Mouse (Mus musculus) bone marrow, adult 2 months (tissue): Measurements from ENCODE around the gene Tbxa2r. TPM values are rescaled to one million over a fixed set of nuclear protein-coding genes. Genes with fewer than 3 reads are reported as not detected.

Experiments used
- H3K27ac ChIP-seq: fragments of 200-500 bp; 2 replicates; pipeline ENCODE4 v1.5.1; 2012; ENCODE audit warnings: low read depth, mild to moderate bottlenecking, control low read depth, inconsistent platforms, low read length; ENCODE audit not compliant: control insufficient read depth, poor library complexity, insufficient read depth
- H3K4me1 ChIP-seq: fragments of 200-500 bp; 2 replicates; pipeline ENCODE4 v1.6.1; 2011; ENCODE audit warnings: low read length; ENCODE audit not compliant: control insufficient read depth, insufficient read depth
- H3K4me3 ChIP-seq: fragments of 200-500 bp; replicated peaks from 2 replicates; pipeline ENCODE3; 2011; ENCODE audit warnings: mild to moderate bottlenecking, low read depth, low read length, control low read depth; ENCODE audit not compliant: control insufficient read depth
- CTCF ChIP-seq: fragments of 200-500 bp; IDR thresholded peaks from 2 replicates; pipeline ENCODE4 v1.5.1; 2011; ENCODE audit warnings: low read length, control low read depth; ENCODE audit not compliant: control insufficient read depth, insufficient read depth
- POLR2A ChIP-seq: fragments of 200-500 bp; IDR thresholded peaks from 2 replicates; pipeline ENCODE4 v1.6.1; 2011; ENCODE audit warnings: low read depth, mild to moderate bottlenecking, control low read depth, low read length, borderline replicate concordance; ENCODE audit not compliant: control insufficient read depth
- WGBS: fragments of 180-500 bp; shearing (Covaris S2); methylation state at CpG from one replicate; pipeline ENCODE4 v1.1.7; 2018; 5-methylcytosine and 5-hydroxymethylcytosine counted together
- polyA plus RNA-seq: library from polyadenylated mRNA; stranded (reverse); fragments of >200 nt; gene quantifications from 2 replicates; pipeline ENCODE4 v1.2.4, GENCODE M21; 2011; ENCODE audit warnings: low replicate concordance; ENCODE audit not compliant: missing spikeins, insufficient read depth, insufficient read length

The Tbxa2r gene
- polyA plus RNA-seq, 1 experiment, result 7.9 TPM

- H3K4me3 ChIP-seq, result no peak overlapping the region
- no peak for TF ChIP-seq POLR2A
- TF ChIP-seq CTCF, result peak; percentile 95
- 15% methylated on average over 7 of the region's 7 CpGs for WGBS
- H3K4me1 ChIP-seq, result peaks cover 4% of the 10 kb centered on the region; the same call in 1 of the 2 replicates
- H3K27ac ChIP-seq, result no peak overlapping the region
Measured at GRCm38 (mm10) chr10:81289278-81289677, 39.3 kb upstream of the Tbxa2r start.

- Histone ChIP-seq H3K27ac (no peak overlapping the region), H3K4me3 (no peak overlapping the region), H3K4me1 (peaks cover 7% of the 10 kb centered on the region)
- WGBS, result 71% methylated on average over 14 of the region's 14 CpGs
- TF ChIP-seq CTCF, result no peak
Measured at GRCm38 (mm10) chr10:81289811-81290210, 38.7 kb upstream of the Tbxa2r start.

GRCm38 (mm10) chr10:81290698-81291460 is 37.7 kb upstream of the Tbxa2r start:
- Histone ChIP-seq H3K4me3 (peak overlapping the region; percentile 3), H3K27ac (peak overlapping the region; percentile 76), H3K4me1 (peaks cover 10% of the 10 kb centered on the region)
- TF ChIP-seq POLR2A (0 out of 2 replicates have a peak, but pooled peaks have one; percentile 21), CTCF (no peak)
- 20% methylated on average over 24 of the region's 24 CpGs for WGBS

GRCm38 (mm10) chr10:81291511-81292104 is 36.9 kb upstream of the Tbxa2r start, which contains the start of gene Tjp3:
Gene Tjp3, minus strand, starts transcription at chr10:81291581.
- H3K4me1 ChIP-seq, result peaks cover 17% of the 10 kb centered on the region
- peak within 1 kb of the TSS; percentile 3 for H3K4me3 ChIP-seq
- WGBS, result 18% methylated on average over 9 of the region's 9 CpGs
- TF ChIP-seq CTCF, result no peak
- TF ChIP-seq POLR2A, result no peak
- peak within 1 kb of the TSS; percentile 76 for H3K27ac ChIP-seq

GRCm38 (mm10) chr10:81292554-81293333 is 35.8 kb upstream of the Tbxa2r start, which contains the start of gene Pip5k1c:
Gene Pip5k1c, plus strand, starts transcription at chr10:81292963.
- peaks cover 18% of the 10 kb centered on the region for H3K4me1 ChIP-seq
- H3K27ac ChIP-seq, result peak within 1 kb of the TSS; percentile 97
- TF ChIP-seq CTCF (peak; percentile 87), POLR2A (peak; percentile 68; the same call in 1 of the 2 replicates)
- WGBS, result under 1% methylated on average over 80 of the region's 80 CpGs
- peak within 1 kb of the TSS; percentile 81 for H3K4me3 ChIP-seq

- peaks cover 22% of the 10 kb centered on the region for H3K4me1 ChIP-seq
- WGBS, result 1% methylated on average over 25 of the region's 25 CpGs
- H3K4me3 ChIP-seq, result peak overlapping the region; percentile 81
- TF ChIP-seq CTCF, result no peak
- TF ChIP-seq POLR2A, result no peak
- peak overlapping the region; percentile 97 for H3K27ac ChIP-seq
Measured at GRCm38 (mm10) chr10:81293334-81294030, 35.0 kb upstream of the Tbxa2r start.

GRCm38 (mm10) chr10:81294442-81294841 is 34.1 kb upstream of the Tbxa2r start:
- Histone ChIP-seq H3K4me1 (peaks cover 29% of the 10 kb centered on the region), H3K4me3 (peak overlapping the region; percentile 20), H3K27ac (no peak overlapping the region)
- TF ChIP-seq CTCF (no peak), POLR2A (no peak)
- WGBS, result 25% methylated on average over 8 of the region's 8 CpGs
